Mouse (Mus musculus) hindbrain, embryonic 12.5 days (tissue): ENCODE measurements around the gene Stk31. TPM values are rescaled to one million over a fixed set of nuclear protein-coding genes. Genes with fewer than 3 reads are reported as not detected.
"Not testable (repeated sequence)": the region's sequence is repeated elsewhere in the genome, so short reads cannot be mapped to it uniquely, and the experiment has no call there.

ENCODE experiments used
- ATAC-seq: fragments of 200-750 bp; cut with Nextera tagmentation; 2 replicates; pipeline ENCODE4 v1.8.0; 2017; ENCODE audit warnings: moderate TSS enrichment; ENCODE audit not compliant: low FRiP score
- H3K27ac ChIP-seq: fragments of 300-500 bp; sonication (generic); 2 replicates; pipeline ENCODE4 v1.5.1; 2016; ENCODE audit warnings: mild to moderate bottlenecking
- H3K27me3 ChIP-seq: fragments of 300-500 bp; sonication (generic); 2 replicates; pipeline ENCODE4 v1.6.1; 2016; ENCODE audit warnings: mild to moderate bottlenecking
- H3K36me3 ChIP-seq: fragments of 300-500 bp; sonication (generic); 2 replicates; pipeline ENCODE4 v1.6.1; 2016; ENCODE audit warnings: mild to moderate bottlenecking
- H3K4me1 ChIP-seq: fragments of 300-500 bp; sonication (generic); 2 replicates; pipeline ENCODE4 v1.6.1; 2016
- H3K4me2 ChIP-seq: fragments of 300-500 bp; sonication (generic); replicated peaks from 2 replicates; pipeline ENCODE4 v1.6.1; 2016; ENCODE audit warnings: mild to moderate bottlenecking
- H3K4me3 ChIP-seq: fragments of 300-500 bp; sonication (generic); 2 replicates; pipeline ENCODE4 v1.5.1; 2016; ENCODE audit warnings: mild to moderate bottlenecking
- H3K9ac ChIP-seq: fragments of 300-500 bp; sonication (generic); 2 replicates; pipeline ENCODE4 v1.6.1; 2016; ENCODE audit warnings: mild to moderate bottlenecking, moderate library complexity
- H3K9me3 ChIP-seq: fragments of 300-500 bp; sonication (generic); replicated peaks from 2 replicates; pipeline ENCODE4 v1.6.1; 2016; ENCODE audit warnings: mild to moderate bottlenecking
- WGBS: fragments of 180-500 bp; shearing (Covaris S2); methylation state at CpG from one replicate; pipeline ENCODE4 v1.1.7; 2016; 5-methylcytosine and 5-hydroxymethylcytosine counted together
- polyA plus RNA-seq: library from polyadenylated mRNA; unstranded; fragments of >200 nt; fragmentation: Nextera tagmentation; extraction: Ambion mirVana; gene quantifications from 2 replicates; pipeline ENCODE4 v1.2.1, GENCODE M21; 2016

The Stk31 gene
- polyA plus RNA-seq, 1 experiment from 2014 or later = 0.15 TPM

- no peak for ATAC-seq
- Histone ChIP-seq H3K9me3 (no peaks in the 10 kb centered on the region), H3K4me1 (no peaks in the 10 kb centered on the region), H3K27ac (no peak overlapping the region), H3K4me3 (no peak overlapping the region), H3K9ac (no peak overlapping the region), H3K4me2 (no peak overlapping the region), H3K27me3 (no peaks in the 10 kb centered on the region), H3K36me3 (no peaks in the 10 kb centered on the region)
- WGBS = 86% methylated on average over 3 of the region's 3 CpGs
Measured at GRCm38 (mm10) chr6:49410830-49411229, 15.4 kb downstream of the Stk31 start.

GRCm38 (mm10) chr6:49412967-49413366 is 17.6 kb downstream of the Stk31 start:
- not testable (repeated sequence) for ATAC-seq, H3K4me3 ChIP-seq, H3K9me3 ChIP-seq, H3K4me1 ChIP-seq, H3K27me3 ChIP-seq, H3K36me3 ChIP-seq, H3K4me2 ChIP-seq, H3K9ac ChIP-seq, H3K27ac ChIP-seq
- WGBS = 68% methylated on average over 2 of the region's 2 CpGs

GRCm38 (mm10) chr6:49415971-49416370 is 20.6 kb downstream of the Stk31 start:
- WGBS = 78% methylated on average over 1 of the region's 1 CpGs
- Histone ChIP-seq H3K4me3 (no peak overlapping the region), H3K27ac (no peak overlapping the region), H3K36me3 (no peaks in the 10 kb centered on the region), H3K9ac (no peak overlapping the region), H3K9me3 (no peaks in the 10 kb centered on the region), H3K4me2 (no peak overlapping the region), H3K27me3 (no peaks in the 10 kb centered on the region), H3K4me1 (no peaks in the 10 kb centered on the region)
- ATAC-seq = no peak

DNA sequence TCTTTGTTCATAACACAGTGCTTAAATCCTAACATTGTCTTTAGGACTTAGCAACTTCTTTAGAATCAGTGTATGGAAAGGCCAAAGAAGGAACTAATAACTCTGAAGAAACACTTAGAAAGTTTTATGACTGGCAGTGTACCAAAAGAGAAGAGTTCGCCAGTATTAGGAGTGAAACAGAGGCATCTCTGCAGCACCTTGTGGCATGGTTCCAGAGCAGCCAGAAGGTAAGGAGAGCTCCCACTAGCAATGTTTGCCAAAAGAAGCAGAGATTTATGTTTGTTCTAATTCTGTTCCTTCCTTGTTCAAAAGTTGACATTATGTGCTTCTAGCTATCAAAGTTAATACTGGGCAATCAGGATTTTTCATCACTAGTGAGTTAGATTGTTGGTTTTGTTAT is 41.9 kb downstream of the Stk31 start:
- Histone ChIP-seq H3K9ac (no peak overlapping the region), H3K4me3 (no peak overlapping the region), H3K4me2 (no peak overlapping the region), H3K27me3 (no peaks in the 10 kb centered on the region), H3K27ac (no peak overlapping the region), H3K36me3 (no peaks in the 10 kb centered on the region), H3K4me1 (no peaks in the 10 kb centered on the region), H3K9me3 (no peaks in the 10 kb centered on the region)
- ATAC-seq = no peak
- WGBS = 89% methylated on average over 1 of the region's 1 CpGs

DNA sequence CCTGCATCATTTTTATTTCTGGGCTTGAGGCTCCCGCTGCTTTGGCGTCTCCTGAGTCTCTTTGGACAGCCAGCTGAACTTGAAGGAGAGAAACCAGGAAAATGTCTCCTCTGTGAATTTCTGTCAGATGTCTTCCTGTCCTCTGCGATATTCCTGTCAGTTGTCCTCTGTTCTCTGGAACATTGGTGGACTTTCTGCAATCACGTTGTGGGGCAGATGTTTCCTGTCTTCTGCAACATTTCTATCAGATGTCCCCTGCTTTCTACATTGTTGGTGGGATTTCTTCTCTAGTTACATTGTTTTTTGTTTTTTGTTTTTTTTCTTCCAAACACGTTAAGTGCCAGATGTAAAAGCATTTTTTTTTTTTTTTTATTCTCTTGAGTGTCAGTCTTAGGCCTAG is 62.7 kb downstream of the Stk31 start:
- Histone ChIP-seq H3K4me1 (no peaks in the 10 kb centered on the region), H3K4me2 (no peak overlapping the region), H3K4me3 (no peak overlapping the region), H3K9ac (no peak overlapping the region), H3K27ac (no peak overlapping the region), H3K27me3 (no peaks in the 10 kb centered on the region), H3K9me3 (no peaks in the 10 kb centered on the region), H3K36me3 (no peaks in the 10 kb centered on the region)
- ATAC-seq = no peak
- 81% methylated on average over 5 of the region's 5 CpGs for WGBS

- WGBS = 97% methylated on average over 2 of the region's 2 CpGs
- no peak overlapping the region for H3K27ac ChIP-seq
- H3K4me3 ChIP-seq = no peak overlapping the region
- no peak overlapping the region for H3K4me2 ChIP-seq
- peaks cover 9% of the 10 kb centered on the region for H3K9me3 ChIP-seq
- H3K27me3 ChIP-seq = no peaks in the 10 kb centered on the region
- no peak for ATAC-seq
- H3K4me1 ChIP-seq = no peaks in the 10 kb centered on the region
- no peaks in the 10 kb centered on the region for H3K36me3 ChIP-seq
- H3K9ac ChIP-seq = no peak overlapping the region
Measured at GRCm38 (mm10) chr6:49483205-49483604, 87.8 kb downstream of the Stk31 start.

DNA sequence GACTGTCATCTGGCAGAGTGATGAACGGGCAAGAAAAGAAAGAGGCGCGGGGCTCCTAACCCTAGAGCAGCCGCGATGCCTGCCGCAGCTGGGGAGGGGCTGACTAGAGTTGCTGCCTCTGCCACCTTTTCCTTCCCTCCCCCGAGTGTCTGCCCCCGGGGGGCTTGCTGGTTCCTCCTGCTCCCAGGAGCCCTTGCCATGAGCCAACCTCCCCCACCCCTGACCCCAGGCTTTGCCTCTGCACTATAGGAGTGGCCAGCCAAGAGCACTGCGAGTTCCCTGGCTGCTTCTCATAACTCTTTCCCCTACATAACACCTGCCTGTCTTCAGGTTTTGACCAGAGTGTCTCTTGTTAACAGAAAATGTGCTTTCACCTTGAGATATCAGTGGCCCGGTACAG is 96.1 kb downstream of the Stk31 start:
- Histone ChIP-seq H3K27me3 (no peaks in the 10 kb centered on the region), H3K9ac (no peak overlapping the region), H3K27ac (no peak overlapping the region), H3K36me3 (no peaks in the 10 kb centered on the region), H3K4me3 (no peak overlapping the region), H3K9me3 (no peaks in the 10 kb centered on the region), H3K4me2 (no peak overlapping the region), H3K4me1 (no peaks in the 10 kb centered on the region)
- ATAC-seq = no peak
- 89% methylated on average over 10 of the region's 10 CpGs for WGBS

GRCm38 (mm10) chr6:49519053-49519452 is 123.6 kb downstream of the Stk31 start:
- no peaks in the 10 kb centered on the region for H3K27me3 ChIP-seq
- no peaks in the 10 kb centered on the region for H3K36me3 ChIP-seq
- no peaks in the 10 kb centered on the region for H3K4me1 ChIP-seq
- no peak overlapping the region for H3K27ac ChIP-seq
- H3K9me3 ChIP-seq = no peaks in the 10 kb centered on the region
- H3K4me2 ChIP-seq = 0 out of 2 replicates have a peak overlapping the region, but pooled peaks have one; percentile 11
- no peak overlapping the region for H3K4me3 ChIP-seq
- no peak overlapping the region for H3K9ac ChIP-seq
- 6% methylated on average over 6 of the region's 6 CpGs for WGBS
- no peak for ATAC-seq

Other genes starting within 250 kb of the Stk31 start
- gene Igf2bp3, start 180.6 kb upstream of the Stk31 start, polyA plus RNA-seq = 95.3 and 100 TPM in 2 replicates
- gene Tra2a, start 131.6 kb upstream of the Stk31 start, polyA plus RNA-seq = 142 and 148 TPM in 2 replicates
- 7.0 and 8.6 TPM in 2 replicates for gene Ccdc126, start 76.3 kb upstream of the Stk31 start, polyA plus RNA-seq
- 5.1 and 6.1 TPM in 2 replicates for gene Fam221a, start 27.9 kb upstream of the Stk31 start, polyA plus RNA-seq